Mouse (Mus musculus): ENCODE results near the gene Gadd45gip1. TPM values are rescaled to one million over a fixed set of nuclear protein-coding genes. Genes with fewer than 3 reads are reported as not detected.

Gene Gadd45gip1
- polyA plus RNA-seq, 1 experiment from 2014 or later: 39.7 TPM

- H3K27me3 ChIP-seq: no peaks in the 10 kb centered on the region
- peak overlapping the region; percentile 91 for H3K27ac ChIP-seq (replicated peaks)
- H3K9me3 ChIP-seq: no peaks in the 10 kb centered on the region
- no peak overlapping the region for H3K4me2 ChIP-seq
- H3K9ac ChIP-seq: no peak overlapping the region
- 56% methylated on average over 10 of the region's 10 CpGs for WGBS
- peak; percentile 29; the same call in 1 of the 2 replicates for ATAC-seq (ENCODE audit: low FRiP score, low read depth)
- peaks cover 44% of the 10 kb centered on the region for H3K4me1 ChIP-seq (replicated peaks)
- no peak overlapping the region for H3K4me3 ChIP-seq
- H3K36me3 ChIP-seq: peaks cover 44% of the 10 kb centered on the region
Measured at GRCm38 (mm10) chr8:84834866-84835855, 3.8 kb downstream of the Gadd45gip1 start.

- Histone ChIP-seq H3K4me3 (no peak overlapping the region), H3K4me2 (no peak overlapping the region), H3K27ac (replicated peaks) (no peak overlapping the region), H3K36me3 (peaks cover 56% of the 10 kb centered on the region), H3K4me1 (replicated peaks) (peaks cover 38% of the 10 kb centered on the region), H3K9me3 (no peaks in the 10 kb centered on the region), H3K9ac (no peak overlapping the region), H3K27me3 (no peaks in the 10 kb centered on the region)
- ATAC-seq (ENCODE audit: low FRiP score, low read depth): no peak
- WGBS: 73% methylated on average over 8 of the region's 8 CpGs
Measured at GRCm38 (mm10) chr8:84837149-84837911, 6.0 kb downstream of the Gadd45gip1 start.

GRCm38 (mm10) chr8:84837912-84838470 is 6.7 kb downstream of the Gadd45gip1 start:
- 76% methylated on average over 15 of the region's 15 CpGs for WGBS
- Histone ChIP-seq H3K36me3 (peaks cover 62% of the 10 kb centered on the region), H3K9me3 (no peaks in the 10 kb centered on the region), H3K9ac (no peak overlapping the region), H3K27ac (replicated peaks) (no peak overlapping the region), H3K4me3 (no peak overlapping the region), H3K4me1 (replicated peaks) (peaks cover 41% of the 10 kb centered on the region), H3K27me3 (no peaks in the 10 kb centered on the region), H3K4me2 (no peak overlapping the region)
- no peak for ATAC-seq (ENCODE audit: low FRiP score, low read depth)

GRCm38 (mm10) chr8:84838513-84838912 is 7.2 kb downstream of the Gadd45gip1 start:
- H3K4me2 ChIP-seq: no peak overlapping the region
- H3K9me3 ChIP-seq: no peaks in the 10 kb centered on the region
- no peak overlapping the region for H3K4me3 ChIP-seq
- H3K4me1 ChIP-seq (replicated peaks): peaks cover 41% of the 10 kb centered on the region
- no peak overlapping the region for H3K9ac ChIP-seq
- no peaks in the 10 kb centered on the region for H3K27me3 ChIP-seq
- no peak overlapping the region for H3K27ac ChIP-seq (replicated peaks)
- no peak for ATAC-seq (ENCODE audit: low FRiP score, low read depth)
- peaks cover 68% of the 10 kb centered on the region for H3K36me3 ChIP-seq
- 85% methylated on average over 5 of the region's 5 CpGs for WGBS

- peak overlapping the region; percentile 74 for H3K4me2 ChIP-seq
- ATAC-seq (ENCODE audit: low FRiP score, low read depth): no peak
- H3K27me3 ChIP-seq: no peaks in the 10 kb centered on the region
- 87% methylated on average over 2 of the region's 2 CpGs for WGBS
- H3K4me1 ChIP-seq (replicated peaks): peaks cover 41% of the 10 kb centered on the region
- H3K9ac ChIP-seq: peak overlapping the region; percentile 91; the same call in 1 of the 2 replicates
- peaks cover 69% of the 10 kb centered on the region for H3K36me3 ChIP-seq
- H3K27ac ChIP-seq (replicated peaks): peak overlapping the region; percentile 89; the same call in 1 of the 2 replicates
- no peaks in the 10 kb centered on the region for H3K9me3 ChIP-seq
- H3K4me3 ChIP-seq: peak overlapping the region; percentile 89
Measured at GRCm38 (mm10) chr8:84839411-84839810, 8.1 kb downstream of the Gadd45gip1 start.

GRCm38 (mm10) chr8:84839875-84840247 is 8.5 kb downstream of the Gadd45gip1 start:
- H3K4me3 ChIP-seq: peak overlapping the region; percentile 89
- H3K4me2 ChIP-seq: peak overlapping the region; percentile 74
- H3K4me1 ChIP-seq (replicated peaks): peaks cover 42% of the 10 kb centered on the region
- no peaks in the 10 kb centered on the region for H3K27me3 ChIP-seq
- no peak for ATAC-seq (ENCODE audit: low FRiP score, low read depth)
- peaks cover 69% of the 10 kb centered on the region for H3K36me3 ChIP-seq
- H3K9ac ChIP-seq: peak overlapping the region; percentile 91
- peak overlapping the region; percentile 89 for H3K27ac ChIP-seq (replicated peaks)
- H3K9me3 ChIP-seq: no peaks in the 10 kb centered on the region
- WGBS: 5% methylated on average over 7 of the region's 7 CpGs

GRCm38 (mm10) chr8:84840248-84840999 is 9.1 kb downstream of the Gadd45gip1 start, which contains the start of gene Rad23a:
Rad23a (minus strand) TSS chr8:84840665.
- Histone ChIP-seq H3K4me3 (peak within 1 kb of the TSS; percentile 89), H3K36me3 (peaks cover 70% of the 10 kb centered on the region), H3K9me3 (no peaks in the 10 kb centered on the region), H3K27me3 (no peaks in the 10 kb centered on the region), H3K27ac (replicated peaks) (peak within 1 kb of the TSS; percentile 89), H3K4me2 (peak within 1 kb of the TSS; percentile 74), H3K9ac (peak within 1 kb of the TSS; percentile 91), H3K4me1 (replicated peaks) (peaks cover 45% of the 10 kb centered on the region)
- peak; percentile 95 for ATAC-seq (ENCODE audit: low FRiP score, low read depth)
- under 1% methylated on average over 55 of the region's 55 CpGs for WGBS

GRCm38 (mm10) chr8:84841514-84841913 is 10.2 kb downstream of the Gadd45gip1 start:
- no peak overlapping the region for H3K9ac ChIP-seq
- WGBS: 76% methylated on average over 1 of the region's 1 CpGs
- H3K27ac ChIP-seq (replicated peaks): no peak overlapping the region
- H3K4me1 ChIP-seq (replicated peaks): peaks cover 45% of the 10 kb centered on the region
- H3K27me3 ChIP-seq: no peaks in the 10 kb centered on the region
- no peak for ATAC-seq (ENCODE audit: low FRiP score, low read depth)
- peaks cover 59% of the 10 kb centered on the region for H3K36me3 ChIP-seq
- no peaks in the 10 kb centered on the region for H3K9me3 ChIP-seq
- no peak overlapping the region for H3K4me3 ChIP-seq
- H3K4me2 ChIP-seq: no peak overlapping the region

- WGBS: 87% methylated on average over 9 of the region's 9 CpGs
Measured at GRCm38 (mm10) chr8:84844397-84845070, 13.2 kb downstream of the Gadd45gip1 start.

GRCm38 (mm10) chr8:84845355-84846093 is 14.2 kb downstream of the Gadd45gip1 start:
- WGBS: 15% methylated on average over 12 of the region's 12 CpGs
- Histone ChIP-seq H3K9ac (peak overlapping the region; percentile 94), H3K4me2 (peak overlapping the region; percentile 64), H3K4me3 (peak overlapping the region; percentile 86), H3K9me3 (no peaks in the 10 kb centered on the region), H3K4me1 (replicated peaks) (peaks cover 39% of the 10 kb centered on the region), H3K27me3 (no peaks in the 10 kb centered on the region), H3K36me3 (peaks cover 41% of the 10 kb centered on the region), H3K27ac (replicated peaks) (peak overlapping the region; percentile 89)
- ATAC-seq (ENCODE audit: low FRiP score, low read depth): no peak

More at GRCm38 (mm10) chr8:84844397-84845070, 13.2 kb downstream of the Gadd45gip1 start:
- Histone ChIP-seq H3K4me2 (peak overlapping the region; percentile 64), H3K4me3 (peak overlapping the region; percentile 86), H3K27me3 (no peaks in the 10 kb centered on the region), H3K9me3 (no peaks in the 10 kb centered on the region), H3K27ac (replicated peaks) (0 out of 2 replicates have a peak overlapping the region, but pooled peaks have one; percentile 25), H3K4me1 (replicated peaks) (peaks cover 43% of the 10 kb centered on the region), H3K36me3 (peaks cover 41% of the 10 kb centered on the region), H3K9ac (peak overlapping the region; percentile 94)
- ATAC-seq (ENCODE audit: low FRiP score, low read depth): no peak

Data from hindbrain, embryonic 15.5 days (tissue).